Mouse (Mus musculus) myocyte (in vitro differentiated cells): ENCODE measurements around the gene Tox2. TPM values are rescaled to one million over a fixed set of nuclear protein-coding genes. Genes with fewer than 3 reads are reported as not detected.

Experiments used
- H3K27me3 ChIP-seq: one replicate; pipeline ENCODE4 v1.6.1; 2011; ENCODE audit not compliant: control insufficient read depth, insufficient read depth, insufficient read length
- H3K36me3 ChIP-seq: one replicate; pipeline ENCODE4 v1.6.1; 2011; ENCODE audit not compliant: control insufficient read depth, insufficient read depth
- H3K4me2 ChIP-seq: one replicate; pipeline ENCODE4 v1.6.1; 2011; ENCODE audit warnings: low read depth, control low read depth
- H3K4me3 ChIP-seq: one replicate; pipeline ENCODE4 v1.5.1; 2011; ENCODE audit warnings: mild to moderate bottlenecking, control low read depth, moderate library complexity
- H3K79me2 ChIP-seq: one replicate; pipeline ENCODE4 v1.6.1; 2011; ENCODE audit not compliant: control insufficient read depth, insufficient read depth
- H3ac ChIP-seq: one replicate; pipeline ENCODE4 v1.6.1; 2011; ENCODE audit not compliant: control insufficient read depth, insufficient read length
- CEBPB ChIP-seq: IDR thresholded peaks from 2 replicates; pipeline ENCODE4 v1.6.1; 2011; ENCODE audit warnings: mild to moderate bottlenecking, moderate library complexity; ENCODE audit not compliant: poor library complexity, insufficient read depth, severe bottlenecking
- E2F4 ChIP-seq: IDR thresholded peaks from one replicate; pipeline ENCODE4 v1.6.1; 2011; ENCODE audit warnings: mild to moderate bottlenecking, control low read depth, moderate library complexity; ENCODE audit not compliant: insufficient read depth
- MAX ChIP-seq: IDR thresholded peaks from one replicate; pipeline ENCODE4 v1.6.1; 2011; ENCODE audit warnings: low read depth, mild to moderate bottlenecking, control low read depth
- MYOD1 ChIP-seq, 3 experiments: IDR thresholded peaks; one replicate each; pipeline ENCODE4 v1.6.1; 2011; ENCODE audit warnings: control low read depth in 2 of 3, low read depth in 2 of 3, mild to moderate bottlenecking in 2 of 3, moderate library complexity in 1 of 3; ENCODE audit not compliant: insufficient read length in 2 of 3, control insufficient read depth in 1 of 3
- MYOG ChIP-seq, 3 experiments: IDR thresholded peaks; one replicate each; pipeline ENCODE4 v1.6.1; 2011; ENCODE audit warnings: control low read depth in 2 of 3, low read depth in 2 of 3, mild to moderate bottlenecking in 2 of 3; ENCODE audit not compliant: insufficient read length in 2 of 3, control insufficient read depth in 1 of 3, insufficient read depth in 1 of 3
- POLR2A ChIP-seq: IDR thresholded peaks from one replicate; pipeline ENCODE4 v1.6.1; 2011; ENCODE audit warnings: low read depth, mild to moderate bottlenecking, control low read depth, moderate library complexity; ENCODE audit not compliant: insufficient read length
- POLR2AphosphoS2 ChIP-seq: IDR thresholded peaks from one replicate; pipeline ENCODE4 v1.6.1; 2011; ENCODE audit warnings: low read depth, control low read depth; ENCODE audit not compliant: insufficient read length
- REST ChIP-seq: IDR thresholded peaks from one replicate; pipeline ENCODE4 v1.6.1; 2011; ENCODE audit warnings: mild to moderate bottlenecking, control low read depth, moderate library complexity; ENCODE audit not compliant: insufficient read depth, insufficient read length
- SRF ChIP-seq: IDR thresholded peaks from one replicate; pipeline ENCODE4 v1.6.1; 2011; ENCODE audit warnings: low read depth; ENCODE audit not compliant: control insufficient read depth, insufficient read length
- TCF12 ChIP-seq: IDR thresholded peaks from one replicate; pipeline ENCODE4 v1.6.1; 2011; ENCODE audit warnings: mild to moderate bottlenecking, control low read depth; ENCODE audit not compliant: poor library complexity, insufficient read depth, severe bottlenecking
- TCF3 ChIP-seq: IDR thresholded peaks from one replicate; pipeline ENCODE4 v1.6.1; 2011; ENCODE audit warnings: low read depth, control low read depth; ENCODE audit not compliant: insufficient read length
- USF1 ChIP-seq: IDR thresholded peaks from one replicate; pipeline ENCODE4 v1.6.1; 2011; ENCODE audit warnings: low read depth, mild to moderate bottlenecking, control low read depth, moderate library complexity
- polyA plus RNA-seq: library from polyadenylated mRNA; unstranded; fragments of >200 nt; fragmentation: generic; extraction: Trizol; gene quantifications from one replicate; pipeline ENCODE4 v1.2.1, GENCODE M21; 2012; ENCODE audit warnings: missing spikeins

Tox2 gene
- polyA plus RNA-seq = 0.05 TPM

- no peaks in the 10 kb centered on the region for H3K79me2 ChIP-seq
- H3K4me3 ChIP-seq = no peak within 1 kb of the TSS
- H3ac ChIP-seq = no peak within 1 kb of the TSS
- TF ChIP-seq SRF = no peak
- no peak for TF ChIP-seq USF1
- no peak for TF ChIP-seq MAX
- TF ChIP-seq CEBPB = no peak
- no peak for TF ChIP-seq MYOD1 (IDR thresholded peaks at IDR 0.05; ENCODE audit: control insufficient read depth in 1 of 3, insufficient read length in 2 of 3, low read depth in 2 of 3)
- no peak for TF ChIP-seq POLR2A
- TF ChIP-seq TCF3 = no peak
- no peak for TF ChIP-seq REST
- TF ChIP-seq TCF12 = no peak
- no peak for TF ChIP-seq MYOG (IDR thresholded peaks at IDR 0.05; ENCODE audit: control insufficient read depth in 1 of 3, insufficient read depth in 1 of 3, insufficient read length in 2 of 3, low read depth in 2 of 3)
- H3K36me3 ChIP-seq = no peaks in the 10 kb centered on the region
- H3K4me2 ChIP-seq = no peak within 1 kb of the TSS
- peaks cover 51% of the 10 kb centered on the region for H3K27me3 ChIP-seq
Measured at GRCm38 (mm10) chr2:163202884-163203634, at the start of gene Tox2. Gene Tox2, plus strand, starts transcription at chr2:163203125.

- Histone ChIP-seq H3K4me2 (no peak overlapping the region), H3K36me3 (no peaks in the 10 kb centered on the region), H3ac (no peak overlapping the region), H3K4me3 (no peak overlapping the region), H3K79me2 (no peaks in the 10 kb centered on the region), H3K27me3 (no peaks in the 10 kb centered on the region)
- no peak for TF ChIP-seq REST
- no peak for TF ChIP-seq MYOG (IDR thresholded peaks at IDR 0.05; ENCODE audit: control insufficient read depth in 1 of 3, insufficient read depth in 1 of 3, insufficient read length in 2 of 3, low read depth in 2 of 3)
- no peak for TF ChIP-seq USF1
- no peak for TF ChIP-seq SRF
- TF ChIP-seq TCF12 = no peak
- no peak for TF ChIP-seq POLR2AphosphoS2
- no peak for TF ChIP-seq TCF3
- TF ChIP-seq CEBPB = no peak
- TF ChIP-seq MYOD1 (IDR thresholded peaks at IDR 0.05; ENCODE audit: control insufficient read depth in 1 of 3, insufficient read length in 2 of 3, low read depth in 2 of 3) = no peak
- TF ChIP-seq POLR2A = no peak
- no peak for TF ChIP-seq E2F4
- TF ChIP-seq MAX = no peak
Measured at GRCm38 (mm10) chr2:163154673-163155072, 48.3 kb upstream of the Tox2 start.

- Histone ChIP-seq H3ac (no peak overlapping the region), H3K4me3 (no peak overlapping the region), H3K36me3 (no peaks in the 10 kb centered on the region), H3K79me2 (no peaks in the 10 kb centered on the region), H3K4me2 (no peak overlapping the region), H3K27me3 (peaks cover 12% of the 10 kb centered on the region)
- no peak for TF ChIP-seq MAX
- no peak for TF ChIP-seq SRF
- no peak for TF ChIP-seq TCF3
Measured at GRCm38 (mm10) chr2:163158979-163159378, 43.9 kb upstream of the Tox2 start.

- no peak overlapping the region for H3K4me2 ChIP-seq
- no peaks in the 10 kb centered on the region for H3K36me3 ChIP-seq
- peaks cover 12% of the 10 kb centered on the region for H3K27me3 ChIP-seq
- H3K4me3 ChIP-seq = no peak overlapping the region
- H3ac ChIP-seq = no peak overlapping the region
- no peak for TF ChIP-seq USF1
- H3K79me2 ChIP-seq = no peaks in the 10 kb centered on the region
Measured at GRCm38 (mm10) chr2:163164461-163164990, 38.4 kb upstream of the Tox2 start.

- Histone ChIP-seq H3K4me3 (no peak overlapping the region), H3K27me3 (peaks cover 7% of the 10 kb centered on the region), H3K36me3 (no peaks in the 10 kb centered on the region), H3ac (no peak overlapping the region), H3K4me2 (peak overlapping the region; percentile 3), H3K79me2 (no peaks in the 10 kb centered on the region)
- TF ChIP-seq TCF12 = no peak
- no peak for TF ChIP-seq REST
- no peak for TF ChIP-seq MAX
- no peak for TF ChIP-seq SRF
- no peak for TF ChIP-seq MYOG (IDR thresholded peaks at IDR 0.05; ENCODE audit: control insufficient read depth in 1 of 3, insufficient read depth in 1 of 3, insufficient read length in 2 of 3, low read depth in 2 of 3)
- TF ChIP-seq POLR2AphosphoS2 = no peak
- TF ChIP-seq CEBPB = no peak
- no peak for TF ChIP-seq E2F4
- TF ChIP-seq MYOD1 (IDR thresholded peaks at IDR 0.05; ENCODE audit: control insufficient read depth in 1 of 3, insufficient read length in 2 of 3, low read depth in 2 of 3) = no peak
- no peak for TF ChIP-seq TCF3
- no peak for TF ChIP-seq USF1
- no peak for TF ChIP-seq POLR2A
Measured at GRCm38 (mm10) chr2:163166067-163166805, 36.7 kb upstream of the Tox2 start.
